Mouse (Mus musculus) hematopoietic stem cell, adult 5-6 weeks (primary cell): ENCODE data around the gene Areg. TPM values are rescaled to one million over a fixed set of nuclear protein-coding genes. Genes with fewer than 3 reads are reported as not detected.

ENCODE experiments used
- ATAC-seq, 2 experiments: fragments of 125-278 bp in 1 of 2; replicated peaks in 1 of 2; 2 replicates each; pipeline ENCODE4 v1.8.0; 2016 to 2017; ENCODE audit warnings: inconsistent platforms in 2 of 2, mild to moderate bottlenecking in 2 of 2, moderate number of reproducible peaks in 2 of 2, low read depth in 1 of 2, moderate TSS enrichment in 1 of 2; ENCODE audit not compliant: low FRiP score in 2 of 2, poor library complexity in 2 of 2, severe bottlenecking in 2 of 2, insufficient read depth in 1 of 2, low TSS enrichment in 1 of 2
- total RNA-seq: library from RNA; stranded (forward); fragments of 172-1452, 232-1000 nt; gene quantifications from 2 replicates; pipeline ENCODE4 v1.2.3, GENCODE M21; 2017

The Areg gene
- total RNA-seq, 1 experiment from 2014 or later, result not detected

GRCm38 (mm10) chr5:91147001-91147400 is 7.6 kb downstream of the Areg start:
- ATAC-seq, result no peak

GRCm38 (mm10) chr5:91148054-91148453 is 8.7 kb downstream of the Areg start:
- no peak; a peak in 1 of 4 replicates for ATAC-seq

GRCm38 (mm10) chr5:91156677-91157076 is 17.3 kb downstream of the Areg start:
- no peak for ATAC-seq

- no peak for ATAC-seq
Observed at GRCm38 (mm10) chr5:91157169-91157568, 17.8 kb downstream of the Areg start.

GRCm38 (mm10) chr5:91162787-91163186 is 23.4 kb downstream of the Areg start:
- ATAC-seq, result no peak

- ATAC-seq, result no peak
Observed at GRCm38 (mm10) chr5:91166601-91167000, 27.2 kb downstream of the Areg start.

GRCm38 (mm10) chr5:91176397-91176796 is 37.0 kb downstream of the Areg start:
- no peak for ATAC-seq

- ATAC-seq, result no peak
Observed at GRCm38 (mm10) chr5:91194572-91194971, 55.2 kb downstream of the Areg start.

Other genes starting within 250 kb of the Areg start
- not detected in 2 replicates for gene Cxcl1, start 248.4 kb upstream of the Areg start, total RNA-seq
- 59.1 and 228 TPM in 2 replicates for gene Cxcl2, start 235.7 kb upstream of the Areg start, total RNA-seq
- gene Mthfd2l, start 208.5 kb upstream of the Areg start, total RNA-seq, result 25.7 and 26.4 TPM in 2 replicates
- 0.25 TPM in 1 of 2 replicates, not detected in the other for gene Epgn, start 112.1 kb upstream of the Areg start, total RNA-seq
- gene Ereg, start 65.0 kb upstream of the Areg start, total RNA-seq, result not detected in 2 replicates